Mouse (Mus musculus): Measurements from ENCODE around the gene Abtb2. TPM values are rescaled to one million over a fixed set of nuclear protein-coding genes. Genes with fewer than 3 reads are reported as not detected.

The Abtb2 gene
- total RNA-seq, 1 experiment, result 5.5 TPM

GRCm38 (mm10) chr2:103608947-103609346 lies 42.8 kb downstream of the Abtb2 start:
- in situ Hi-C loops (cut with MboI; ENCODE audit: low sequenced_read_pairs in 2 of 2, unreplicated experiment in 2 of 2), result no loop called here
- DNase-seq (ENCODE audit: low read depth, low spot score), result no peak
- no peak overlapping the region for H3K27ac ChIP-seq (ENCODE audit: insufficient read depth, low read depth, low read length, poor library complexity, severe bottlenecking)

GRCm38 (mm10) chr2:103609499-103609898 lies 43.4 kb downstream of the Abtb2 start:
- TF ChIP-seq CHD2 (IDR thresholded peaks at IDR 0.05; ENCODE audit: low read depth, low read length) (no peak), HCFC1 (IDR thresholded peaks at IDR 0.05; ENCODE audit: borderline replicate concordance, insufficient read depth, low read length) (no peak), MAFK (IDR thresholded peaks at IDR 0.05; ENCODE audit: insufficient read depth, low read depth, low read length) (no peak), ZNF384 (IDR thresholded peaks at IDR 0.05; ENCODE audit: low read depth, low read length) (no peak), ZC3H11A (IDR thresholded peaks at IDR 0.05; ENCODE audit: borderline replicate concordance, low read depth, low read length) (no peak)
- Histone ChIP-seq H3K4me1 (ENCODE audit: control insufficient read depth in 2 of 2, insufficient read depth in 2 of 2, low read length in 2 of 2, poor library complexity in 1 of 2) (no peaks in the 10 kb centered on the region), H3K4me3 (ENCODE audit: insufficient read depth in 1 of 2, low read depth in 1 of 2, low read length in 2 of 2, poor library complexity in 1 of 2, severe bottlenecking in 1 of 2) (no peak overlapping the region), H3K9ac (ENCODE audit: insufficient read depth, low read depth, low read length, poor library complexity, severe bottlenecking) (no peak overlapping the region), H3K36me3 (ENCODE audit: control insufficient read depth, insufficient read depth, low read length, poor library complexity, severe bottlenecking) (no peaks in the 10 kb centered on the region), H3K27ac (ENCODE audit: insufficient read depth, low read depth, low read length, poor library complexity, severe bottlenecking) (no peak overlapping the region), H3K9me3 (ENCODE audit: control insufficient read depth, insufficient read depth, low read depth, low read length) (no peaks in the 10 kb centered on the region)
- no peak for DNase-seq (ENCODE audit: low read depth, low spot score)
- in situ Hi-C loops (cut with MboI; ENCODE audit: low sequenced_read_pairs in 2 of 2, unreplicated experiment in 2 of 2), result no loop called here

More at GRCm38 (mm10) chr2:103608947-103609346, 42.8 kb downstream of the Abtb2 start:
- H3K9me3 ChIP-seq (ENCODE audit: control insufficient read depth, insufficient read depth, low read depth, low read length), result no peaks in the 10 kb centered on the region
- no peak overlapping the region for H3K4me3 ChIP-seq (ENCODE audit: insufficient read depth in 1 of 2, low read depth in 1 of 2, low read length in 2 of 2, poor library complexity in 1 of 2, severe bottlenecking in 1 of 2)
- TF ChIP-seq ZNF384 (IDR thresholded peaks at IDR 0.05; ENCODE audit: low read depth, low read length) (no peak), HCFC1 (IDR thresholded peaks at IDR 0.05; ENCODE audit: borderline replicate concordance, insufficient read depth, low read length) (no peak), ZC3H11A (IDR thresholded peaks at IDR 0.05; ENCODE audit: borderline replicate concordance, low read depth, low read length) (no peak), CHD2 (IDR thresholded peaks at IDR 0.05; ENCODE audit: low read depth, low read length) (no peak), MAFK (IDR thresholded peaks at IDR 0.05; ENCODE audit: insufficient read depth, low read depth, low read length) (no peak)
- no peaks in the 10 kb centered on the region for H3K36me3 ChIP-seq (ENCODE audit: control insufficient read depth, insufficient read depth, low read length, poor library complexity, severe bottlenecking)
- no peaks in the 10 kb centered on the region for H3K4me1 ChIP-seq (ENCODE audit: control insufficient read depth in 2 of 2, insufficient read depth in 2 of 2, low read length in 2 of 2, poor library complexity in 1 of 2)
- no peak overlapping the region for H3K9ac ChIP-seq (ENCODE audit: insufficient read depth, low read depth, low read length, poor library complexity, severe bottlenecking)

- H3K27ac ChIP-seq (ENCODE audit: insufficient read depth, low read depth, low read length, poor library complexity, severe bottlenecking), result no peak overlapping the region
- no peak overlapping the region for H3K4me3 ChIP-seq (ENCODE audit: insufficient read depth in 1 of 2, low read depth in 1 of 2, low read length in 2 of 2, poor library complexity in 1 of 2, severe bottlenecking in 1 of 2)
- H3K4me1 ChIP-seq (ENCODE audit: control insufficient read depth in 2 of 2, insufficient read depth in 2 of 2, low read length in 2 of 2, poor library complexity in 1 of 2), result no peaks in the 10 kb centered on the region
- no peaks in the 10 kb centered on the region for H3K36me3 ChIP-seq (ENCODE audit: control insufficient read depth, insufficient read depth, low read length, poor library complexity, severe bottlenecking)
- DNase-seq (ENCODE audit: low read depth, low spot score), result no peak
- no peak for TF ChIP-seq CHD2 (IDR thresholded peaks at IDR 0.05; ENCODE audit: low read depth, low read length)
- no peak for TF ChIP-seq HCFC1 (IDR thresholded peaks at IDR 0.05; ENCODE audit: borderline replicate concordance, insufficient read depth, low read length)
- no peak for TF ChIP-seq ZC3H11A (IDR thresholded peaks at IDR 0.05; ENCODE audit: borderline replicate concordance, low read depth, low read length)
- no peak for TF ChIP-seq ZNF384 (IDR thresholded peaks at IDR 0.05; ENCODE audit: low read depth, low read length)
- no peak for TF ChIP-seq MAFK (IDR thresholded peaks at IDR 0.05; ENCODE audit: insufficient read depth, low read depth, low read length)
- H3K9ac ChIP-seq (ENCODE audit: insufficient read depth, low read depth, low read length, poor library complexity, severe bottlenecking), result no peak overlapping the region
- no peaks in the 10 kb centered on the region for H3K9me3 ChIP-seq (ENCODE audit: control insufficient read depth, insufficient read depth, low read depth, low read length)
- in situ Hi-C loops (cut with MboI; ENCODE audit: low sequenced_read_pairs in 2 of 2, unreplicated experiment in 2 of 2), result no loop called here
These were observed 44.9 kb downstream of the Abtb2 start for GRCm38 (mm10) chr2:103610831-103611535.

GRCm38 (mm10) chr2:103613865-103614264 lies 47.8 kb downstream of the Abtb2 start:
- in situ Hi-C loops (cut with MboI; ENCODE audit: low sequenced_read_pairs in 2 of 2, unreplicated experiment in 2 of 2), result no loop called here
- TF ChIP-seq MAFK (IDR thresholded peaks at IDR 0.05; ENCODE audit: insufficient read depth, low read depth, low read length) (no peak), CHD2 (IDR thresholded peaks at IDR 0.05; ENCODE audit: low read depth, low read length) (no peak), HCFC1 (IDR thresholded peaks at IDR 0.05; ENCODE audit: borderline replicate concordance, insufficient read depth, low read length) (no peak), ZC3H11A (IDR thresholded peaks at IDR 0.05; ENCODE audit: borderline replicate concordance, low read depth, low read length) (no peak), ZNF384 (IDR thresholded peaks at IDR 0.05; ENCODE audit: low read depth, low read length) (no peak)
- no peak overlapping the region for H3K9ac ChIP-seq (ENCODE audit: insufficient read depth, low read depth, low read length, poor library complexity, severe bottlenecking)
- H3K36me3 ChIP-seq (ENCODE audit: control insufficient read depth, insufficient read depth, low read length, poor library complexity, severe bottlenecking), result no peaks in the 10 kb centered on the region
- no peak for DNase-seq (ENCODE audit: low read depth, low spot score)
- H3K9me3 ChIP-seq (ENCODE audit: control insufficient read depth, insufficient read depth, low read depth, low read length), result no peaks in the 10 kb centered on the region
- no peak overlapping the region for H3K4me3 ChIP-seq (ENCODE audit: insufficient read depth in 1 of 2, low read depth in 1 of 2, low read length in 2 of 2, poor library complexity in 1 of 2, severe bottlenecking in 1 of 2)
- peaks cover 0 to 3% of the 10 kb centered on the region in 2 experiments; a peak in 1 of 4 replicates for H3K4me1 ChIP-seq (ENCODE audit: control insufficient read depth in 2 of 2, insufficient read depth in 2 of 2, low read length in 2 of 2, poor library complexity in 1 of 2)
- H3K27ac ChIP-seq (ENCODE audit: insufficient read depth, low read depth, low read length, poor library complexity, severe bottlenecking), result no peak overlapping the region

Measured in ES-E14 (cell line).